Mouse (Mus musculus) heart, postnatal 4 days (tissue): Measurements from ENCODE around the gene Ddi1. TPM values are rescaled to one million over a fixed set of nuclear protein-coding genes. Genes with fewer than 3 reads are reported as not detected.
"Not testable (repeated sequence)": the region's sequence is repeated elsewhere in the genome, so short reads cannot be mapped to it uniquely, and the experiment has no call there.

ENCODE experiments used
- DNase-seq: peaks from one replicate; pipeline ENCODE4 v3.0.0; 2021
- total RNA-seq, 2 experiments: library from RNA; stranded (reverse); gene quantifications; 2 replicates each; pipeline ENCODE4 v1.2.3; 2021

Gene Ddi1
- total RNA-seq = not detected

DNA sequence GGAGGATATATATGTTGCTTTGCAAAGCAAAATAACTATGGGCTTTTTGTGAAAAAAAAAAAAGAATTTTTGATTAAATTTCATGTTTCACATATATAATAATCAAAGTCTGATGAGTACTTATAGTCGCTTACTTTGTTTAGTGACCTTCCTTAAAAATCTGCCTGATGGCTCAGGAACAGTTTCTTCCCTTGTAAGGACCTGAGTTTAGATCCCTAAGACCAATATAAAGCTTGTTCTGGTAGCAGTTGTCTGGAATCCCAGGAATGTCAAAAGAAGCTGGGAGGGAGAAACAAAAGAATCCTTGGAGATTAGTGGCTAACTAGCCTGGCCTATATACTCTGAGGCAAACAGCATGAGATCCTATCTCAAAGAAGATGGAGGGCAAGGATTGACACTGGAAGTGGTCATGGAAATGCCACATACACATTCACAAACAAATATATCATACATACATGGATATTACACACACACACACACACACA lies at the start of gene Ddi1:
Gene Ddi1 (minus strand): TSS at position 51 of the 485 bp plus-strand sequence.
- DNase-seq = no peak

DNA sequence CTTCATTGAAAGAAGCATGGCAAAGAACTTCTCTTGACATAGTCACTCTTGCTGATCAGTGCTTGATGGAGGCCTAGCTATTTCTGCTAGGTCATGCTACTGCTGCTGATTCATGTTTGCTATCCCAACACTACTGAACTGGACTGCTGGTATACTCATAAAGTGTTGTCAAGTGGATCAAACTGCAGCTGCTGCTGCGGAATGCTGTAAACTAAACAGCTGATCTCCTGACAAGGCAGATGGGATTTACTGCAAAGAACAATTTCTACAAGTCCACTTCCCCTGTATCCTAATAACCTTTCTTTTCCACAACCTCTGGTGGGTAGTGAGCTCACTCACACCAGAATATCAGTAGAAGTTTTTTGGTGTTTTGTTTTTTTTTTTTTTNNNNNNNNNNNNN lies 47.5 kb upstream of the Ddi1 start:
- no peak for DNase-seq

DNA sequence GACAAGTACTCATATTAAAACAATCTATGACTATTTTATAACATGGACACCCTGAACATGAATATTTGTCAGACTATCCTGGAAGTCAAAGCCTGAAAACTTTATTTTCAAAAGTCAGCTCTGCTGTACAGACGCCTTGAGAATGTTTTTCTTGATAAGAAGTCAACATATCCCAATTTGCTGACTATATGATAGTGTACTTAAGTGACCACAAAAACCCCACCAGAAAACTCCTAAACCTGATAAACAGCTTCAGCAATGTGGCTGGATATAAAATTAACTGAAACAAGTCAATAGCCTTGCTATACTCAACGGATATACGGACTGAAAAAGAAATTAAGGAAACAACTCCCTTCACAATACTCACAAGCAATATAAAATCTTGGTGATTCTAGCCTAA lies 36.2 kb upstream of the Ddi1 start:
- DNase-seq = no peak

DNA sequence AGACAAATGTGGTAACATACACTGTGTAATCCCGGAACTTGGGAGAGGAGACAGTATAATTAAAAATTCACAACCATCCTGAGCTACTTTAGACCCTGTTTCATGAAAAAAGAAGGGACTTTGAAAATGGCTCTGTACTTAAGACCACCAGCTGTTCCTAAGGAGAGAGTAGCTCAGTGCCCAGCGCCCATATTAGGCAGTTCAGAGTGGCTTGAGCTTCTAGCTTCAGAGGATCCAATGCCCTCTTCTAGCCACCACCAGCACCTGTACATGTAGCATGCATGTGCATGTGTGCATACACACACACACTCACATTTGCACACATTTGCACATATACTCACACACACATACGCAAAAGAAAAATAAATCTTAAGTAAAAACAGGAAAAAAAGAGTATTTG lies 34.9 kb upstream of the Ddi1 start:
- DNase-seq = no peak

DNA sequence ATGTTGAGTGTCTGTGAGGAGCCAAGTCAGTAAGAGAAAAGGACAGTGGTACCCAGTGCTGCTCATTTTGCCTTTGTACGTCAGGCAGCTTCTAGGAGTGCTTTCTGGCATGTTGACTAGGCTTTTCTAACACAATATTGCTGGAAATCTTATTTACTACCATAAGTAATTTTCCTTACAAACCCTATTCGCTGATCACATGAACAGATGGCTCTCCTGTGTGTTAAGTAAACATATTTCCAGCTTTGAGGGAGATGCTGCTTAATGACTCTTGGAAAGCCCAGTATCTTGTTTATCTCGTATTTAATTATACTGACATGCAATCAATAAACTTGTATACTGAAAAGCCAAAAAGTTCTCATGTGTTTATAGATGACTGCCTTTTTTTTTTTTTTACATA lies 32.4 kb upstream of the Ddi1 start:
- DNase-seq = no peak

DNA sequence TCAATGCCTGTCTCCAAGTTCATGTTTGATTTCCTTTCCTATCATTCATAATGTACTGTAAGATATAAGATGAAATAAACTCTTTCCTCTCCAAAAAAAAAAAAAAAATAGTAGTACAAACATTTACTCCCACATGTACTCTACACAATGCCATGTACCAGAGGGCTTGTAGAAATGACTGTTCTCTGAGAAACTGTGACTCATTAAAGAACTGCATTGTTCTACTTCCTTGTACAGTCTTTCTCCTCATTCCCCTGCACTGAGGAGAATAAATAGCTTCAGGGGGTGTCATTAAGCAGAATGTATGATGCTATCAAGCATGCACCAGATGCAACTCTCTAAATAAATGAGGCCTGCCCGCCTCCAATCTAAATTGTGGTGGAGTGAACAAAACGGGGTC lies 28.9 kb upstream of the Ddi1 start:
- DNase-seq = no peak

DNA sequence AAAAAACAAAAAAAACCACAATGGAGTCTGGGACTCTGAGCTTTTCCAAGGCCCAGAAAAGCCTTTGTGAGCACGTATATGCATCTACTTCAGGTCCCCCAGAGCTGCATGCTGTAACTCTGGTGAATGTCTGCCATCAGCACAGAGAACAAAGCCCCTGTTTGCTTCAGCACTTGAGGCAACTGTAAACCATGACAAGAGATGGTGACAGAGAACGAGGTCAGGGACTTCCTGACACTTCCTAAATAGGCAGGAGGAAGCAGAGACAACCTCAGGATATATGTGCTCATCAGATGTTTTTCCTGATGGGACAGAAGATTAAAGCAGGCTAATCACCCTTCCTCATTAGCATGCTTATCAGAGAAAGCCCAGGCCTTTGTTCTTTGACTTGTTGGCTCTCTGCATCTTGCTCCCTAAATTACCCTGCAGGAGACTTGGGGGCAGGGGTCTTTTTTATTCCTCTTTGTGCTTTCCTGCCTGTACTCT lies 19.6 kb upstream of the Ddi1 start:
- no peak for DNase-seq

DNA sequence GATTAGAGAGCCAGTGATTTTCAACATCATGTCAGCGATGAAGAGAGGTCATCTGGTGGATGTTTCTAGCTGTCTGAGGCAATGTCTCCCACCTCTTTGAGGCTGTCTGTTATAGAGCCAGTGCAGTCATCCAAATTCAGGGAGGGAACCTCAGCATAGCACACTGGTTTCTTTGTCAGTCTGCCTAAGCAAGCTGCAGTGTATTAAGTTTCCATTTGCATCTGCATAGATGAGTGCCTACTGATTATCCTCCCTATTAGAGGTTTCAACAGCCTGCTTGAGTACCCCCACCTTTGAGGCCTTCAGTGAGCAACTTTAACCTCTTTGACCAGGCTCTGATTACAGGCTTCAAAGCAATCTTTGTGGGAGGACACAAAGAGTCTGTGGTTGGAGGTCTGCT lies 17.1 kb upstream of the Ddi1 start:
- no peak for DNase-seq

DNA sequence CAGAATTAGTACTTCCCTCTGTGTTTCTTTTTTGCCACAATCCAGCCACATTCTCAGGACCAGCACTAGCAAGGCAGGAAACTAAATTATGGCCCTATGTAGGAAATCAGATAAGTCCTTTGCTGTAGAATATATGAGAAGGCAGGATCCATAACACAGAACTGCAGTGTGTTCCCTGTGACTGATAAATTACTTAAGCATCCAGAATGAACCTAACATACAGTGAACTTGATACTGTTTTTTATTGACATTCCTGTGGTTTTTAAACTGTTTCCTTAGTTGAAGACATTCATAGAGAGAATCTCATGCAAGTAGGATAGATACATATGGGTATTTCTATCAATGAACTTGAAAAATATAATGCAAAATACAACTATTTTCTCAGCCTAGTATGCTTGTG lies 7.9 kb upstream of the Ddi1 start:
- no peak for DNase-seq

DNA sequence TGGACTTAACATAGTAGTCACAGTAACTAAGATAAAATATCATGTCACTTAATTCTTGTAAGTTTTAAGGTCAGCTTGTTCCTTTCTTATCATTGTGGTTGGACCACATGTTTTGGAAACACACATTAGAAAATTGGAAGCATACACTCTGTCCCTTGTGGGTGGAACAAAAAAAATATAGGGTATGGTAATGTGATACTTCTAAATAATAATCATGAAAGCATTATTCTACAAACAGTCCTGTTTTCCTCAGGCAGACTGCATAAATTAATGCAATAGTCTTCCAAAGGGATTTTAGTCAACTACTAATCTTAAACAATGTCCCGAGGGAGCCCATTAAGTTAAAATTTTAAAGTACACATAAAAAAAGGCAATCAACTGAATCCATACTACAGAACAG lies 6.7 kb upstream of the Ddi1 start:
- DNase-seq = no peak

DNA sequence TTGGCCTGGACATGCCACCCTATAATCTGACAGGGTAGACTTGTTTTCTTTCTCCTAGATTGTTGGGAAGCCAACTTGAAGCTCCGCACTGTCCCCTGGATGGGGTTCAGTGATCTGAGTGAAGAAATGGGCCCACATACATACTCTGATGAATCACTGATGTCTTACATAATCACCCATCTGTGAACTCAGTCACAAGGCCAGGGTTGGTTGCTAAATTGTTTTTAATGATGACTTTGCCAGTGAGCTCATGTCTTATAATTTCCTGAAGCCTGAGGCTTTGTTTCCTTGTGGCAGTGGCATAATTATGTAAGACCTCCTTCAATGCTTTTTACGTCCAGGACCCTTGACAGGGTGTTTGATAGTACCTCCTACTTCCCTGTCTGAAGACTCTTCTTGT lies 4.8 kb downstream of the Ddi1 start:
- DNase-seq = no peak

DNA sequence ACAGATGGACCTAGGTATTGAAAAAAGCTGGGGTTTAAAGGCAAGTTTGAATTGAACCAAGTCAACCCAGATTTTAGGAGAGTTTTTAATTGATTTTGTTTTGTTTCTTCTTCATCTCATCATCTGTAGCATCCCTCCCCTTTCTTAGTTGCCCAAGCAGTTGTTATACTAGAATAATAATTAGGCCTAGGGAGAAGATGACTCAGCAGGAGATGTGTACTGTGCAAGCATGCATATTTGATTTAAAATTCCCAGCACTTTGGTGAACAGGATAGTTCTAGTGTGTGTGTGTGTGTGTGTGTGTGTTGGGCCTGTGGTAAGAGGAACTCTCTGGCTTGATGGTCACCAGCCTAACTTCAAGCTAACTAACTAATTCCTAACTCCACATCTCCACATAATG lies 12.6 kb downstream of the Ddi1 start:
- DNase-seq = no peak

DNA sequence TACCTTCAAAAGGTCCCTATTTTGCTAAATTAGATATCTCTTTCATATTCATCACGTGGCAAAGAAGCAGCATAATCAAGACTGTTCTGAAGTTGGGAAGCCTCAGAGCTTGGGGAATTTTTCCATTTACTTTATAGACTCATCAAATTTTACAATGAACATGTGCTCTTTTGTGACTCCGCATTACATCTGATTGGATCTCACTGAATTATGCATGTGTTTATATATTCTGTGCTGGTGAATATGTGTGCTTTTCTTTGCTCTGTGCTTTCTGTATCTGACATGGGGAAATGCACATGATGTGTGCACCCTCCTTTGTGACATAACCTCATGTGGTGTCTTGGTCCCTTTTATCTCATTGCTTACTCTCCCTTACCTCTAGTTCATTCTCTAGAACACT lies 17.7 kb downstream of the Ddi1 start:
- no peak for DNase-seq

DNA sequence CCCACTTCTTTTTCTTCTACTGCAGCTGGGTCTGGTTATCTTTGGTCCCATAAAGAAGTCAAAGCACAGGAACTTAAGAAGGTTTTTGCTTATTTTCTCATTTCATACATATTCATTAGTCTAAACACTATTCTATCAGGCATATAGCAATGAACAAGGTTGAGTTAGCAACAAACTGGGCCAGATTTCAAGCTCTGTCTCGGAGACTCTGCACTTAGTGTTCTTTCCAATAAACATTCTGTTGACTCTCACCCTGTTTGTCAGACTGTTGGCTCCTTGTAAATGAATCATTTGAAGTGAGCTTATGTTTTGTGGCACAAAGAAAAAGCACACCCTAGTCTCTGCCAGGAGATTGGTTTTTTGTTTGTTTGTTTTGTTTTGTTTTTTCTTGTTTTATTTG lies 19.3 kb downstream of the Ddi1 start:
- DNase-seq = no peak

DNA sequence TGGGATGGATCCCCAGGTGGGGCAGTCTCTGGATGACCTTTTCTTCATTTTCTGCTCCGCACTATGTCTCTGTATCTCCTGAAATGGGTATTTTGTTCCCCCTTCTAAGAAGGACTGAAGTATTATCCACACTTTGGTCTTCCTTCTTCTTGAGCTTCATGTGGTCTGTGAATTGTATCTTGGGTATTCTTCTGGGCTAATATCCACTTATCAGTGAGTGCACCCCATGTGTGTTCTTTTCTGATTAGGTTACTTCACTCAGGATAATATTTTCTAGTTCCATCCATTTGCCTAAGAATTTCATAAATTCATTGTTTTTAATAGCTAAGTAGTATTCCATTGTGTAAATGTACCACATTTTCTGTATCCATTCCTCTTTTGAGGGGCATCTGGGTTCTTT lies 33.7 kb downstream of the Ddi1 start:
- DNase-seq = not testable (repeated sequence)

DNA sequence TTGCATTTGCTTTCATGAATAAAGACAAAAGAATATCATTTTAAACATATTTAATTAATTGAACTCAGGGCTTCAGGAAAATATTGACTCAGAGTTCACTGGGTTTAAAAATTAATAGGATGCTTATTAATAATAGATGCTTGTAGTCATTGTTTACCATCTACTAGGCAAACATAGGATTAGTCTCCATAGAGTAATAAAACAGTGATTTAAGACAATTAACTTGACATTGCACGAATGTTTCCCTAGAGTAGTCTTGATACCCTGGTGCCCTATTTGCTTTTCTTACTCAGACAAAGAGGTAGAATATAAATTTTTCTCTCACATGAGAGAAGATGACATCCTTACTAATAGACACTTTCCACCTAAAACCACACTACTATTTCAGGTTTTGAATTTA lies 52.1 kb downstream of the Ddi1 start:
- no peak for DNase-seq

DNA sequence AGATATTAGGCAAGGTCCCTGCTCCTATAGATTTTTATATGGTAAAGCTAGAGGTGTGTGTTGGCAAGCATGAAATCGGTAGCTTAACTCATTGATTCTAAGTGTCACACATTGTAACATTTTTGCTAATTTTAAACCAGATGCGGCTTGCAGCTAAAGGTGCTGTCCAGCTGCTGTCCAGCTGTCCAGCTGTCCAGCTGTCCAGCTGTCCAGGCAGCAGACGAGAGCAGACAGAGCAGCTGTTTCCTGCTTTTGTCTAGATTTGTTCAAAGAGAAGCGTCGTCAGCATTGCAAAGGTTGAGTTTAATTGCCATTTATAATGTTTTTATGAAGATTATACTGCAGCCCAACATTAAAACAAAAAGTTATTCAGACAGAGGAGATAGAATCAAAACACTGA lies 56.8 kb downstream of the Ddi1 start:
- DNase-seq = no peak

Other genes with a start within 250 kb of the Ddi1 start
- 1 to 10 TPM; 6.6 to 8.6 TPM for gene Pdgfd, start 101.3 kb downstream of the Ddi1 start, total RNA-seq